Mouse (Mus musculus): ENCODE results near the gene Dcp1b. TPM values are rescaled to one million over a fixed set of nuclear protein-coding genes. Genes with fewer than 3 reads are reported as not detected.

Dcp1b gene
- polyA plus RNA-seq, 1 experiment from 2014 or later = 3.2 TPM

DNA sequence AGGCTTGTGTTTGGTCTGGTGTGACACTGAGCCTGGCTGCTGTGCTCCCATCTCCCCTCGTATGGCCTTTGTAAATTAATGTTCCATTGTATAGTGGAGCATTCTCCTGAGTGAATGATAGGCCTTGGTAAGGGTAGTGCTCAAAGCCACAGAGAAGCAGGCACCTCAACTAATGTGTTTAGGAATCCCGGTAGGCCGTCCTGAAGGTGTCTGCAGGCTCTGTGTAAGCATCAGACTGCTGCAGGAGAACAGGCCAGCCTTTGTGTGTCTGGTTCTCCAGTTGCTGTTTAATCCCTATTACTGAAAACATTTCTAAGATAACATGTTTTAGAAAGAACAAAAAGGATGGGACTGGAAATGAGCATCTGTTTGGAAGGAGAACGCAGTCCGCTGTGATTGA, 43.5 kb downstream of the Dcp1b start:
- Histone ChIP-seq H3K4me2 (ENCODE audit: low read depth, low read length) (no peak overlapping the region), H3K36me3 (ENCODE audit: control insufficient read depth, insufficient read depth) (no peaks in the 10 kb centered on the region), H3K4me3 (ENCODE audit: low read depth, low read length) (no peak overlapping the region), H3K9me3 (replicated peaks; ENCODE audit: control insufficient read depth, low read length) (no peaks in the 10 kb centered on the region), H3K27ac (ENCODE audit: low read length) (no peak overlapping the region), H3K9ac (ENCODE audit: low read depth, low read length) (no peak overlapping the region), H3K27me3 (ENCODE audit: control insufficient read depth, insufficient read depth, low read depth, low read length) (no peaks in the 10 kb centered on the region), H3K4me1 (ENCODE audit: control insufficient read depth, low read depth, low read length) (no peaks in the 10 kb centered on the region)
- no peak for ATAC-seq (ENCODE audit: low read depth)
- WGBS (ENCODE audit: insufficient replicate concordance) = 78% methylated on average over 5 of the region's 5 CpGs

DNA sequence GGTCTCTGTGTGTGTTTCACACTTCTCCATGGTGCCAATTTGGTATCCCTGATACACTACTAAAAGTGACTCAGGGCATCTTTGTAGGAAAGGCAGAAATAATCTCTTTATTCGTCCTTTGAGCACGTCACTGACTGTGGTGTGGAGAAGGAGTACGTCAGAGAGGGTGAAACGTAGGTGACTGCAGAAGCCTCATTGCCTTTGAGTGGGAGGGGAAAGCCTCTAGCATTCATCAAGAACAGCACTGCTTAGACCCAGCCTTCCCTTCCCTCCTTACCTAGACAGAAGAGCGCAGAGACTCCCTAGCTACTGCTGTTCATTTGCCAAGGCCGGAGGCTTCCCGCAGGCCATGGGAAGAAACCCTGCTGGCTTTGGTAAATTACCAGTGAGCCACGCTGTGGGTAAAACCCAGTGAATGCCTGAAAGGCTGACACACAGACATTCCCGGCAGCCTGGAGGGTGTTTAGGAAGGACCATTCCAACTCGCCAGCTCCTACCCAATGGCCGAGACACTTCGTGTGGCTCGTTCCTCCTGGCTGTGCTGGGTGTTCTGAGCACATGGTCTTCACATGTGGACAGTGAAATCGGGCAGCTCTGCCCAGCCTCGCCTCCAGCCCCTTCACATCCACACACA, 44.3 kb downstream of the Dcp1b start:
- no peak overlapping the region for H3K27ac ChIP-seq (ENCODE audit: low read length)
- no peaks in the 10 kb centered on the region for H3K27me3 ChIP-seq (ENCODE audit: control insufficient read depth, insufficient read depth, low read depth, low read length)
- no peaks in the 10 kb centered on the region for H3K4me1 ChIP-seq (ENCODE audit: control insufficient read depth, low read depth, low read length)
- no peak overlapping the region for H3K4me3 ChIP-seq (ENCODE audit: low read depth, low read length)
- no peak overlapping the region for H3K9ac ChIP-seq (ENCODE audit: low read depth, low read length)
- no peak overlapping the region for H3K4me2 ChIP-seq (ENCODE audit: low read depth, low read length)
- ATAC-seq (ENCODE audit: low read depth) = no peak
- WGBS (ENCODE audit: insufficient replicate concordance) = 75% methylated on average over 15 of the region's 15 CpGs
- no peaks in the 10 kb centered on the region for H3K9me3 ChIP-seq (replicated peaks; ENCODE audit: control insufficient read depth, low read length)
- no peaks in the 10 kb centered on the region for H3K36me3 ChIP-seq (ENCODE audit: control insufficient read depth, insufficient read depth)

DNA sequence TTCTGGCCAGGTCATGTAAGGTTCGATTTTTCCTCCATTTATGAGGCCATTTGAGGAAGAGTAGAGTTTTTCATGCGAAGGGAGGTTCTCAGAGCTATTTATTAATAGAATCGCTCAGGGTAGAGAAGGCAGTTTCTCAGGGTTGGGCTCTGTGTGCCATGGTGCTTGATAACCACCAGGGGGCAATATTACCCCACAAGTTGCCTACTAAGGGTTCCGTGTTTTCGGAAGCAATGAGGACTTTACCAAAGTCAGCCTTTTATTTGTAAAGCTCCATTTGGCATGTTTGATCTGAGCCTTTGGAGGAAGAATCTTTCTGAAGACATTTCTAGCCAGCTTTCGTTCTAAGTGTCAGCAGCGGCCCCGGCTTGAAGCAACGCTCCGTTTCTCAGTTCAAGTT, 45.2 kb downstream of the Dcp1b start:
- no peak for ATAC-seq (ENCODE audit: low read depth)

DNA sequence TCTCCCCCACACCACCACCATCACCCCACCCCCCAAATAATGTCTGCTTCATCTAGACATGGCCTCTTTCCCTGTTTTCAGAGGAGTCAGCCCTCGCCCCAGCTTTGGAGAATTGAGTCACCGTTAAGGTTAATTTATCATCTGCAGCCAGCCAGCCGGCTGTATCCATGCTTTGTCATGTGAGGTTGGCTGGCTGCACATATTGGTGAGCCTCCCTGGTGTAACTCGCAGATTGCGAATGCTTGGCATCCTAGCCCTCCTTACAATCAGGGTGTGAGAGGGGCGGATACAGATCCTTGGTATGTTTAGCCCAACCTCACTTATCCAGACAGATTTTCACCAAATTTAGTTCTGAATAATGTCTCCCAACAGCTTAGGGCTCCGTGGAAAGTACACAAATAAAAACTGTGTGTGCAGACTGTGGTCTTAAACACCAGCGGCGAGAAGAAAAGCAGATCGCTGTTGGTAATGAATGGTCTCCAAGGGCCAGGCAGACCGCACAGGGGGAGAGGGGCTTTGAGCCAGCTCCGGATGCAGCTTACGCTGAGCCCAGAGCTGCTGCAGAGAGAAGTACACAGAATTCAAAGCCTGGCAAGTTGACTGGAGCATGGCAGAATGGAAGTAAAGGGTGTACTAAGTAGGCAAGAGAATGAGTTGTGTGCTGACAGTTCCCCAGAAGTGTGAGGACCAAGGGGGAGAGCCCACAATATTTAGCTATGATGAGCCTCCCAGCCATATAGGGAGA, 49.6 kb downstream of the Dcp1b start:
- no peaks in the 10 kb centered on the region for H3K27me3 ChIP-seq (ENCODE audit: control insufficient read depth, insufficient read depth, low read depth, low read length)
- no peak overlapping the region for H3K9ac ChIP-seq (ENCODE audit: low read depth, low read length)
- WGBS (ENCODE audit: insufficient replicate concordance) = 70% methylated on average over 13 of the region's 13 CpGs
- no peaks in the 10 kb centered on the region for H3K9me3 ChIP-seq (replicated peaks; ENCODE audit: control insufficient read depth, low read length)
- no peaks in the 10 kb centered on the region for H3K4me1 ChIP-seq (ENCODE audit: control insufficient read depth, low read depth, low read length)
- no peak for ATAC-seq (ENCODE audit: low read depth)
- no peak overlapping the region for H3K4me3 ChIP-seq (ENCODE audit: low read depth, low read length)
- no peaks in the 10 kb centered on the region for H3K36me3 ChIP-seq (ENCODE audit: control insufficient read depth, insufficient read depth)
- H3K4me2 ChIP-seq (ENCODE audit: low read depth, low read length) = no peak overlapping the region
- H3K27ac ChIP-seq (ENCODE audit: low read length) = no peak overlapping the region

More for the DNA sequence above, 45.2 kb downstream of the Dcp1b start:
- H3K9ac ChIP-seq (ENCODE audit: low read depth, low read length) = no peak overlapping the region
- no peaks in the 10 kb centered on the region for H3K27me3 ChIP-seq (ENCODE audit: control insufficient read depth, insufficient read depth, low read depth, low read length)
- H3K27ac ChIP-seq (ENCODE audit: low read length) = no peak overlapping the region
- no peak overlapping the region for H3K4me3 ChIP-seq (ENCODE audit: low read depth, low read length)
- no peaks in the 10 kb centered on the region for H3K9me3 ChIP-seq (replicated peaks; ENCODE audit: control insufficient read depth, low read length)
- 51% methylated on average over 10 of the region's 10 CpGs for WGBS (ENCODE audit: insufficient replicate concordance)
- H3K36me3 ChIP-seq (ENCODE audit: control insufficient read depth, insufficient read depth) = no peaks in the 10 kb centered on the region
- H3K4me2 ChIP-seq (ENCODE audit: low read depth, low read length) = no peak overlapping the region
- no peaks in the 10 kb centered on the region for H3K4me1 ChIP-seq (ENCODE audit: control insufficient read depth, low read depth, low read length)

DNA sequence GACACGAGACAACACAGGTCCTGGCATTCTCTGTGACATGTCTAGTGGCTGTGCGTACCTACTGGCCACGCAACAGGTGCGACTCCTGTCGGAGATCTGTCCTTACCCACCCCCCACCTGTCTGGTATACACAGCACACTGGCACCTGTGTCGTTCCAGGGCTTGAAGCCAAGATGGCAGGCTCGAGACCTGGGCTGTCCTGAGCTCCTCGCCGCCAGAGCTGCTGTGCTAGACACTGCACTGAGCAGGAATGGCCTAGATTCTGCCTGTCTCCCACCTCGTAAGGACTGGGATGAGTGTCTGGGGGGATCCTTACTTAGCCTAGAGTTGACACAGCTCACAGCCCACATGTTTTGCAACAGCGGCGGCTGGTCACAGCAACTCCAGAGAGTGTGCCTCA, 50.2 kb downstream of the Dcp1b start:
- ATAC-seq (ENCODE audit: low read depth) = no peak
- Histone ChIP-seq H3K4me1 (ENCODE audit: control insufficient read depth, low read depth, low read length) (no peaks in the 10 kb centered on the region), H3K27me3 (ENCODE audit: control insufficient read depth, insufficient read depth, low read depth, low read length) (no peaks in the 10 kb centered on the region), H3K9me3 (replicated peaks; ENCODE audit: control insufficient read depth, low read length) (no peaks in the 10 kb centered on the region), H3K27ac (ENCODE audit: low read length) (no peak overlapping the region), H3K4me3 (ENCODE audit: low read depth, low read length) (no peak overlapping the region), H3K36me3 (ENCODE audit: control insufficient read depth, insufficient read depth) (no peaks in the 10 kb centered on the region), H3K9ac (ENCODE audit: low read depth, low read length) (no peak overlapping the region), H3K4me2 (ENCODE audit: low read depth, low read length) (no peak overlapping the region)
- 70% methylated on average over 12 of the region's 12 CpGs for WGBS (ENCODE audit: insufficient replicate concordance)

DNA sequence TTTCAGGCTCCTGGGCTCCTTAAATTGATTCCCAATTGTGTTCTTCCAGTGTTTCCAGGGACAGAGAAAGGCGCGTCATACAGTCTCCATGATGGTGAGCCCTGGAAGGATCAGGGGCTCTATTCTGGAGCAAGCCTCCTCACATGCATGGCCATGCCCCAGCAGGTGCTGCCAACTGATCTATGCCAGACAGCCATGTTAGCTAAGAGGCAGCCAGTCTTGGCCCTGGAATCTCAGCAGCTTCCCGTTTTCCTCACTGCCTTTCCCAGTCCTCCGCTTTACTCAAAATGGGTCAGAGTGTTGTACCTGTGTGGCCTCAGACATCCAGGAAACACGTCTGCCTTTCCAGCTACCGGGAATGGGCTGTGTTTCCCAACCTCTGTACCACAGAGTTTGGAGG, 50.7 kb downstream of the Dcp1b start:
- WGBS (ENCODE audit: insufficient replicate concordance) = 76% methylated on average over 6 of the region's 6 CpGs
- no peak overlapping the region for H3K4me2 ChIP-seq (ENCODE audit: low read depth, low read length)
- H3K9me3 ChIP-seq (replicated peaks; ENCODE audit: control insufficient read depth, low read length) = no peaks in the 10 kb centered on the region
- no peaks in the 10 kb centered on the region for H3K27me3 ChIP-seq (ENCODE audit: control insufficient read depth, insufficient read depth, low read depth, low read length)
- H3K27ac ChIP-seq (ENCODE audit: low read length) = no peak overlapping the region
- no peaks in the 10 kb centered on the region for H3K36me3 ChIP-seq (ENCODE audit: control insufficient read depth, insufficient read depth)
- H3K9ac ChIP-seq (ENCODE audit: low read depth, low read length) = no peak overlapping the region
- ATAC-seq (ENCODE audit: low read depth) = no peak
- H3K4me1 ChIP-seq (ENCODE audit: control insufficient read depth, low read depth, low read length) = no peaks in the 10 kb centered on the region
- H3K4me3 ChIP-seq (ENCODE audit: low read depth, low read length) = no peak overlapping the region

DNA sequence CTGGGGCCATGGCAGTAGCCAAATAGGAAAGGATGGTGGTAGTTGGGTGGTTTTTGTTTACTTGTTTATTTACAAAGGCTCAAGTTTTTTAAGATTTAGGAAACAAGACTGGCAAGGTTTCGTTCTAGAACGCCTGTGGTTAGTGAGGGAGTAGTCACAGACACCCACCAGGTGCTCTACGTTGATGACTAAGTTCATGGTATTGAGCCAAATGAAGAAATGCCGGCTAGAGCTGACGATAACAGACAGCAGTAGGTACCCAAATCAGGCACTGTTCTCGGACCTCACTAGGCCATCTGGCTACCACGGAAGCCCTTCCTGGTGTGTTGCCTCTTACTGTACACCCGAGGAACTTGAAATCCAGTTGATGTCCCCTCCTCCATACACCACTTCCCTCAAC, 51.9 kb downstream of the Dcp1b start:
- Histone ChIP-seq H3K4me3 (ENCODE audit: low read depth, low read length) (no peak overlapping the region), H3K27ac (ENCODE audit: low read length) (no peak overlapping the region), H3K4me1 (ENCODE audit: control insufficient read depth, low read depth, low read length) (no peaks in the 10 kb centered on the region), H3K4me2 (ENCODE audit: low read depth, low read length) (no peak overlapping the region), H3K9me3 (replicated peaks; ENCODE audit: control insufficient read depth, low read length) (no peaks in the 10 kb centered on the region), H3K27me3 (ENCODE audit: control insufficient read depth, insufficient read depth, low read depth, low read length) (no peaks in the 10 kb centered on the region), H3K36me3 (ENCODE audit: control insufficient read depth, insufficient read depth) (no peaks in the 10 kb centered on the region), H3K9ac (ENCODE audit: low read depth, low read length) (no peak overlapping the region)
- WGBS (ENCODE audit: insufficient replicate concordance) = 70% methylated on average over 8 of the region's 8 CpGs
- ATAC-seq (ENCODE audit: low read depth) = no peak

DNA sequence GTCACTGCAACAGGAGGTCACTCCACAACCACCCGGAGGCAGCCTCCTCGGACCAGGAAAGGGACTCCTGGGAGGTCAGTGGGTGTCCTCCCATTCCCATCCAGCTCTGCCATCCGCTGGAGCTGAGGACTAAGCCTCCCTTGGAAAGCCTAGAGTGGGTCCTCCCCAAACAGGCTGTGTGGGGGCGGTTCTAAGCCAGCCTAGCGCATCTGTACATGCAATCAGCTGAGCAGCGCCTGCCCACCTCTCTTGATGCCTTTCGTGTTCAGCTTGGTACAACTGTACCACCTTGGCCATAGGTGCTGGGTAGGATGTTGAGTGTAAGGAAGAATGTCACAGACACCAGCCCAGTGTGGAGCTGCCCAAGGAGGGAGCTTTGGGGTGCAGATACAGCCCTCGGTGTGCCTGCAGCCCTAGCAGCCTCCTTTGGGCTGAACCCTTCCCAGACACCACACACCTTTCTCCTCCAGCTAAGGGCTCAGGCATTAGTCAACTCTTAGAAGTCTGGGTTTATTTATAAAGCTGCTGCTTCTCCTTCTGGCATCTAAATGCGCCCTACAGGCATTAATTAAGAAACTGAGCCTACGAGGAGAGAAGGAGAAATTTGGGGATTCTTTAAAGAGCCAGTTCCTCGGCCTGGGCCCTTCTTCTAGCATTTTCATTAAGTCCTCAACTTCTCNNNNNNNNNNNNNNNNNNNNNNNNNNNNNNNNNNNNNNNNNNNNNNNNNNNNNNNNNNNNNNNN, 54.0 kb downstream of the Dcp1b start:
- WGBS (ENCODE audit: insufficient replicate concordance) = 63% methylated on average over 11 of the region's 11 CpGs
- no peaks in the 10 kb centered on the region for H3K9me3 ChIP-seq (replicated peaks; ENCODE audit: control insufficient read depth, low read length)
- no peaks in the 10 kb centered on the region for H3K36me3 ChIP-seq (ENCODE audit: control insufficient read depth, insufficient read depth)
- H3K27ac ChIP-seq (ENCODE audit: low read length) = no peak overlapping the region
- H3K27me3 ChIP-seq (ENCODE audit: control insufficient read depth, insufficient read depth, low read depth, low read length) = no peaks in the 10 kb centered on the region
- no peak overlapping the region for H3K4me2 ChIP-seq (ENCODE audit: low read depth, low read length)
- no peaks in the 10 kb centered on the region for H3K4me1 ChIP-seq (ENCODE audit: control insufficient read depth, low read depth, low read length)
- no peak overlapping the region for H3K9ac ChIP-seq (ENCODE audit: low read depth, low read length)
- no peak overlapping the region for H3K4me3 ChIP-seq (ENCODE audit: low read depth, low read length)
- no peak for ATAC-seq (ENCODE audit: low read depth)

DNA sequence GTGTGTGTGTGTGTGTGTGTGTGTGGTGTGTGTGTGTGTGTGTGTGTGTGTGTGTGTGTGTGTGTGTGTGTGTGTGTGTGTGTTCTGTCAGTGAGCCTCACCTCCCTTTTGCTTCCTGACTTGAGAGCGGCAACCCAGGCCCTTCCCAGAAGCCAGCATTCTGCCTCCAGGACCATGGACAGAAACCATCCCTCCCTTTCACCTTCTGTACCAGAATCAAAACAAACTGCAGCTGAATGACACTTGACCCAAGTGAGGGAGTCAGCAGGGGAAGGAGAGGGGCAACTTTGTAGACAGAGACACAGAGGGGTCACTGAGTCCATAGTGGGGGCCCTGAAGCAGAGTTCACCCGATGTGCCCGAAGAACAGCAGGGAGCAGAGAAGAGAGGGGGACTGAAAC, 58.0 kb downstream of the Dcp1b start:
- Histone ChIP-seq H3K9ac (ENCODE audit: low read depth, low read length) (no peak overlapping the region), H3K27ac (ENCODE audit: low read length) (no peak overlapping the region), H3K4me2 (ENCODE audit: low read depth, low read length) (no peak overlapping the region), H3K27me3 (ENCODE audit: control insufficient read depth, insufficient read depth, low read depth, low read length) (no peaks in the 10 kb centered on the region), H3K4me1 (ENCODE audit: control insufficient read depth, low read depth, low read length) (no peaks in the 10 kb centered on the region), H3K9me3 (replicated peaks; ENCODE audit: control insufficient read depth, low read length) (no peaks in the 10 kb centered on the region), H3K4me3 (ENCODE audit: low read depth, low read length) (no peak overlapping the region), H3K36me3 (ENCODE audit: control insufficient read depth, insufficient read depth) (no peaks in the 10 kb centered on the region)
- ATAC-seq (ENCODE audit: low read depth) = no peak
- WGBS (ENCODE audit: insufficient replicate concordance) = 42% methylated on average over 3 of the region's 3 CpGs

Measured in liver, embryonic 16.5 days (tissue).